Mouse (Mus musculus) ES-Bruce4 (cell line): ENCODE results near the gene Sun2. TPM values are rescaled to one million over a fixed set of nuclear protein-coding genes. Genes with fewer than 3 reads are reported as not detected.

Experiments
- H3K27ac ChIP-seq: 2 replicates; pipeline ENCODE4 v1.5.1; 2012; ENCODE audit warnings: low read length, inconsistent platforms; ENCODE audit not compliant: insufficient read depth
- H3K27me3 ChIP-seq: 2 replicates; pipeline ENCODE4 v1.6.1; 2012; ENCODE audit warnings: mild to moderate bottlenecking, low read length, inconsistent platforms; ENCODE audit not compliant: control insufficient read depth, poor library complexity, insufficient read depth, severe bottlenecking
- H3K36me3 ChIP-seq: 2 replicates; pipeline ENCODE4 v1.6.1; 2012; ENCODE audit warnings: inconsistent platforms, mild to moderate bottlenecking, low read length, moderate library complexity; ENCODE audit not compliant: control insufficient read depth, poor library complexity, insufficient read depth, severe bottlenecking
- H3K4me1 ChIP-seq: one replicate; pipeline ENCODE4 v1.8.1; 2011; ENCODE audit warnings: low read length; ENCODE audit not compliant: control insufficient read depth, insufficient read depth
- H3K4me3 ChIP-seq: 2 replicates; pipeline ENCODE4 v1.5.1; 2011; ENCODE audit warnings: low read depth, mild to moderate bottlenecking, low read length
- H3K9ac ChIP-seq: 2 replicates; pipeline ENCODE4 v1.6.1; 2012; ENCODE audit warnings: low read depth, mild to moderate bottlenecking, inconsistent platforms; ENCODE audit not compliant: poor library complexity, severe bottlenecking
- H3K9me3 ChIP-seq: replicated peaks from 2 replicates; pipeline ENCODE4 v1.6.1; 2012; ENCODE audit warnings: mild to moderate bottlenecking, low read length, inconsistent platforms; ENCODE audit not compliant: control insufficient read depth, poor library complexity, insufficient read depth, severe bottlenecking
- CTCF ChIP-seq: IDR thresholded peaks from one replicate; pipeline ENCODE4 v1.8.1; 2011; ENCODE audit warnings: low read depth, low read length
- EP300 ChIP-seq: IDR thresholded peaks from 2 replicates; pipeline ENCODE4 v1.6.1; 2011; ENCODE audit warnings: low read depth, low read length; ENCODE audit not compliant: insufficient read depth
- POLR2A ChIP-seq: IDR thresholded peaks from one replicate; pipeline ENCODE4 v1.8.1; 2011; ENCODE audit warnings: low read length; ENCODE audit not compliant: insufficient read depth
- polyA plus RNA-seq: library from polyadenylated mRNA; stranded (reverse); fragments of >200 nt; gene quantifications from 2 replicates; pipeline ENCODE4 v1.2.4, GENCODE M21; 2011; ENCODE audit warnings: low read depth; ENCODE audit not compliant: missing spikeins, insufficient read depth, insufficient read length

The Sun2 gene
- polyA plus RNA-seq, 1 experiment = 7.8 TPM

DNA sequence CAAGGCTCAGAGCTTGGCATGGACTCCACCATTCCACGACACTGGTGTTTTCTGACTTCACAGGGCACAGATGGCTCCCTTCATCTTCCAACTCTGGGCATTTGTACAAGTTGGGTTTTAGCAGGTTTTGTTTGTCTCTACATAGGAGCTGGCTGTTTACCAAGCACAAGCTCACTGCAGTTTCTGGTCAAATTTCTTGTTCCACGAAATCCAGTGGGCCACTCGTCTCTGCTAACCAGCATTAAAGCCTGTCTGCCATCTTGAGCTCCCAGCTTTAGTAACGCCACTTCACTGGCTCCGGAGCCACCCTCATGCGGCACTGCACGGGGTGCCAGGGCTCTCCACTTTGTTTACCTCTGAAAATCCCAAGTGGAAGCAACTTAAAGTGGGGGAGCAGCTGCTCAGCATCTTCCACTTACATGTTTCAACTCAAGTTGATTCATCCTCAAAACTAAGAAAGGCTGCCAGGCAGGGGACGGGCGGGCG lies 24.3 kb upstream of the Sun2 start:
- Histone ChIP-seq H3K4me3 (no peak overlapping the region), H3K4me1 (no peaks in the 10 kb centered on the region), H3K9ac (no peak overlapping the region), H3K36me3 (no peaks in the 10 kb centered on the region), H3K27me3 (no peaks in the 10 kb centered on the region), H3K27ac (no peak overlapping the region), H3K9me3 (no peaks in the 10 kb centered on the region)
- TF ChIP-seq CTCF (no peak), EP300 (no peak), POLR2A (no peak)

DNA sequence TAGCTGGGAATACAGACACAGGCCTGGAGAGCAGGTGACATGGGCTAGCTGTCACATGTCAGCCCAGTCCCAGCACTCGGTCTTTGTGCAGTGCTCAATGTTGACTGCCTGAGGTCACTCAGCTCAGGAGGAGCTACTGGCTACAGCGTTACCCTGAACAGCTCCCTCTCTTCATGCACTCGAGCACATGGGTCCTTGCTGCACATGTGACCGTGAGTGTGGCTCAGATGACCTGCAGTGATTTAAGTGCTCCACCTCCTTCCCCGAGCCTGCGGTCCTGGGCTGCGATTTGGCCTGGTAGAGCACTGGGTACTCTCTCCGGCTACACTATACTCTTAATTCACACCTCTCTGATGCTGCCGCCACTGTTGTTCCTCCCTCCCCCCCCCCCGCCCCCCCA lies 23.8 kb upstream of the Sun2 start:
- Histone ChIP-seq H3K4me3 (no peak overlapping the region), H3K27ac (no peak overlapping the region), H3K9me3 (no peaks in the 10 kb centered on the region), H3K27me3 (no peaks in the 10 kb centered on the region), H3K36me3 (no peaks in the 10 kb centered on the region), H3K4me1 (no peaks in the 10 kb centered on the region), H3K9ac (no peak overlapping the region)
- no peak for TF ChIP-seq CTCF

DNA sequence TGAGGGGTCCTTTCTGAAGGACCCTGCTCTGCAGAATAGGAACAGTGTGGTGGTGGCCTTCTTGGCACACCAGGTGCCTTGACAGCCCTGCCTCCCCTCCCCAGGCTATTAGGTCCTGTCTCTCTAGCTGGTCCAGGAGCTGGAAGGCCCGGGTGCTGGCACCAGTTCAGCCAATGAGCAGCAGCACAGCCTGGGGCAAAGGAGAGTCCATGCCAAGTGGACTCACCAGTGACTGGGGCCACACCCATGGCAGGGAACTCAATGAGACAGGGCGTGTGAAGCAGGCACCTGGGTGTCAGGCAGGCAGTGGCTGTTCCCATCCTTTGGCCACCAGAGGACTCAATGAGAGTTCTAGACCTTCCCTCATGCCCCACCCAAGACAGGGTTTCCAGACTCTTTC lies 23.0 kb upstream of the Sun2 start:
- no peak overlapping the region for H3K4me3 ChIP-seq
- TF ChIP-seq CTCF (no peak), EP300 (no peak), POLR2A (no peak)
- H3K36me3 ChIP-seq = no peaks in the 10 kb centered on the region
- no peaks in the 10 kb centered on the region for H3K27me3 ChIP-seq
- H3K9ac ChIP-seq = no peak overlapping the region
- no peak overlapping the region for H3K27ac ChIP-seq
- no peaks in the 10 kb centered on the region for H3K9me3 ChIP-seq
- no peaks in the 10 kb centered on the region for H3K4me1 ChIP-seq

DNA sequence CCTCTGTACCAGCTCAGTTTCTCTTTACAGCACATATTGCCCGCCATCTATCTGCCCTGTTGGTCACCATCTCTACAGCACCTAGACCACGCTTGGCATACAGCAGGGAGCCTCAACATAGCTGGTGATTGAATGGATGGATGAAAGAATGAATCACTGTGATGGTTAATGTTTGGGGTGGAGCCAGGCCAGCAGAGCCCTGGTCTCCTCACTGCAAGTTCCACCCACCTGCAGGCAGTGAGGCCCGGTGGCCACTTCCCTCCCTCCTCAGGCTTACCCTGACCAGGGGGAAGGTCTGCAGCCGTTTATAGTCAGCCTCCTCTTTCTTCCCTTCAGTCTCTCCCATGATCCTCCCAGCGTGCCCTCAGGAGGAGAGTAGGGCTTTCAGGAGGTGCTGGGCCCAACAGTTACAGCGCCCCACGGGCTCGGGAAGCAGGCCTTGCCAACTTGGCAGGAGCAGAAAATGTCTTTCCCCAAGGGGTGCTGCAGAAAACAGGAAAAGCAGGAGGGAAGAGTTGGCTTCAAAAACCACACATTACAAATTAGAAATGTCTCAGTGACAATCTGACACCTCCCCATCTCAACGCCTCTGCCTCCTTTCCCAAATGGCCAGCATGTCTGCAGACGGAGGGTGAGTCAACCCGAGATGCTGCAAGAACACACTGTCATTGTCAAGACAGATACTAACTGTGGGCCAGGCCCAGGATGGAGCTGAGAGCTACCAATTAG lies 22.4 kb upstream of the Sun2 start:
- no peak for TF ChIP-seq EP300
- TF ChIP-seq CTCF = no peak
- TF ChIP-seq POLR2A = no peak
- Histone ChIP-seq H3K4me1 (no peaks in the 10 kb centered on the region), H3K27me3 (no peaks in the 10 kb centered on the region), H3K4me3 (no peak overlapping the region), H3K9ac (no peak overlapping the region), H3K9me3 (no peaks in the 10 kb centered on the region), H3K36me3 (no peaks in the 10 kb centered on the region), H3K27ac (no peak overlapping the region)

DNA sequence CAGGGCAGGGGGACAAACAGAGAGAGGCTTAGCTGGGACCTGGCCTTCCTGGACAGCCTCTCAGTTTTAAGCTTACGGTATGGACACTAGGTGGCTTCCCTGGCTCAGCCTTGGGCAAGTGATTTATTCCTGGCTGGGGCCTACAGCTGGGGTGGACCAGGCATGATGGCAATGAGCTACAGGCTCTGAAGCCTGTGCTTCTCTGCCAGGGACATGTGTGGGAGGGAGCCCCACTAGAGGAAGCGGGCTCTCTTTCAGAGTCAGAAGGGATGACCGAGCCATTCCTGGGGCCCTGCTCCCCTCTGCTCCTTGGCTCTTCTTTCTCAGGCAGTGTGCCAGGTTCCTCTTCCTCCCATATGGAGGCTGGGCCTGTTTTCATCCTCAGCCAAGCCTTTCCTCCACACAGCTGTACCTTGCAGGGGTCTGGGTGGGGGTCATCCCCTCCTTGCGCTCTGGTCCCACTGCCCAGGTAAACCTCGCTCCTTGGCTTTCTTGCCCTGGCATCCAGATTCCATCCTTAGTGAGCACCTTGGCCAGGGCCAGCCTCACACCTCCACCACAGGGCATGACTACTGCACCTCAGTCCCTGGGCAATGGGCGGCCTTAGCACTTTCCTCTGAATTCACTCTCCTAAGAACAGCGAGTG lies 21.4 kb upstream of the Sun2 start:
- H3K36me3 ChIP-seq = no peaks in the 10 kb centered on the region
- no peaks in the 10 kb centered on the region for H3K27me3 ChIP-seq
- H3K4me3 ChIP-seq = no peak overlapping the region
- H3K9me3 ChIP-seq = no peaks in the 10 kb centered on the region
- H3K4me1 ChIP-seq = no peaks in the 10 kb centered on the region
- no peak overlapping the region for H3K9ac ChIP-seq
- no peak overlapping the region for H3K27ac ChIP-seq
- no peak for TF ChIP-seq POLR2A
- no peak for TF ChIP-seq EP300
- TF ChIP-seq CTCF = no peak

DNA sequence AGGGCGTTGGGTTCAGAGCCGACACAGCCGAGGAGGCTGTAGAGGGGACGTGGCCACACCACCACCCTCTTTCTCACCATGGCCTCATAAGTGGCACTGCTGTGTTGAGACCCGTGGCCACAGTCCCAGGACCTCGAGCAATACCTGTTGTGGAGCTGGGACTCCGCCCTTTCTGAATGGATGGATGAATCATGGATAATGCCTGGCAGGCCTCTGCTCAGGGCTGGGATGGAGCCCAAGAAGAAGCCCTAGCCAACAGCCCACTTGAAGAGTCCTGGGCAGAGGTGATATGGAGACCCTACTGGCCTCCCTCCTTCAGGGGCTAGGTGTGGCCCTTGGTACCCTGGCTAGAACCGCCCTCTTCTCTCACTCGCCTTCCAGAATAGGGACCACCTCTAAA lies 20.7 kb upstream of the Sun2 start:
- no peak for TF ChIP-seq EP300
- H3K9me3 ChIP-seq = no peaks in the 10 kb centered on the region
- H3K27me3 ChIP-seq = no peaks in the 10 kb centered on the region
- H3K4me3 ChIP-seq = no peak overlapping the region
- no peak overlapping the region for H3K9ac ChIP-seq
- H3K27ac ChIP-seq = no peak overlapping the region
- no peaks in the 10 kb centered on the region for H3K36me3 ChIP-seq
- no peaks in the 10 kb centered on the region for H3K4me1 ChIP-seq
